Mouse (Mus musculus) cortical plate, adult 2 months (tissue): ENCODE data around the gene Iqsec1.

Source experiments
- CTCF ChIP-seq: fragments of 200-500 bp; IDR thresholded peaks from 2 replicates; pipeline ENCODE4 v1.5.1; 2011; ENCODE audit warnings: mild to moderate bottlenecking, control low read depth, low read length; ENCODE audit not compliant: insufficient read depth; ENCODE audit errors: extremely low read depth
- POLR2A ChIP-seq: fragments of 200-500 bp; IDR thresholded peaks from 2 replicates; pipeline ENCODE4 v1.6.1; 2011; ENCODE audit warnings: mild to moderate bottlenecking, low read length, control low read depth; ENCODE audit not compliant: insufficient read depth; ENCODE audit errors: extremely low read depth

DNA sequence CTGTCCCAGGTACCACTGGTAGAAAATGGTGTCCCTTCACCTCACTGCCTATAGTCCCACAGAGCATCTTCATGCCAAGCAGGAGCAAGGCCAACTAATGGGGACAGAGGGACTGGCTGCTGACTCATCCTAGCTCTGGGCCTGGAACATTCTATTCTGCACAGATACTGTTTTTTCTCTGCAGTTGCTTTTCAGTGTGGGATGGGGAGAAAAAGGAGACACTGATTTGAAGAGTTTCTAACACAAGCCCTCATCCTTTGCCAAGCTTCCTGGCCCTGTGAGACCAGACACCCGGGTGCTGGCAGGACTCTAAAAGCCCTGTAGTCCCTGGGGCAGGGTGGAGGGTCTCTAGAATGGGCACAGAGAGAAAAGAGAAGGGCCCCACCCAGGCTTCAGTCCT, 292.7 kb downstream of the Iqsec1 start:
- no peak for TF ChIP-seq CTCF
- TF ChIP-seq POLR2A = no peak
